Mouse (Mus musculus) embryonic facial prominence, embryonic 12.5 days (tissue): ENCODE data around the gene Gm49322. TPM values are rescaled to one million over a fixed set of nuclear protein-coding genes. Genes with fewer than 3 reads are reported as not detected.
A peak's percentile ranks its signal among the peaks of the same experiment; 100 is the strongest.
"Not testable (repeated sequence)": the region's sequence is repeated elsewhere in the genome, so short reads cannot be mapped to it uniquely, and the experiment has no call there.

Experiments
- ATAC-seq: fragments of 200-750 bp; cut with Nextera tagmentation; 2 replicates; pipeline ENCODE4 v1.8.0; 2017; ENCODE audit not compliant: insufficient number of reproducible peaks, insufficient read depth, low FRiP score, low TSS enrichment
- H3K27ac ChIP-seq: fragments of 300-500 bp; sonication (generic); 2 replicates; pipeline ENCODE4 v1.5.1; 2016; ENCODE audit warnings: mild to moderate bottlenecking
- H3K27me3 ChIP-seq: fragments of 300-500 bp; sonication (generic); 2 replicates; pipeline ENCODE4 v1.6.1; 2016; ENCODE audit warnings: mild to moderate bottlenecking, moderate library complexity
- H3K36me3 ChIP-seq: fragments of 300-500 bp; sonication (generic); 2 replicates; pipeline ENCODE4 v1.6.1; 2016; ENCODE audit warnings: mild to moderate bottlenecking
- H3K4me1 ChIP-seq: fragments of 300-500 bp; sonication (generic); 2 replicates; pipeline ENCODE4 v1.6.1; 2016
- H3K4me2 ChIP-seq: fragments of 300-500 bp; sonication (generic); replicated peaks from 2 replicates; pipeline ENCODE4 v1.6.1; 2016; ENCODE audit warnings: mild to moderate bottlenecking, moderate library complexity
- H3K4me3 ChIP-seq: fragments of 300-500 bp; sonication (generic); 2 replicates; pipeline ENCODE4 v1.5.1; 2016; ENCODE audit warnings: mild to moderate bottlenecking
- H3K9ac ChIP-seq: fragments of 300-500 bp; sonication (generic); 2 replicates; pipeline ENCODE4 v1.6.1; 2016; ENCODE audit warnings: mild to moderate bottlenecking, moderate library complexity
- H3K9me3 ChIP-seq: fragments of 300-500 bp; sonication (generic); 2 replicates; pipeline ENCODE4 v1.6.1; 2016; ENCODE audit warnings: mild to moderate bottlenecking, moderate library complexity
- WGBS: fragments of 180-500 bp; shearing (Covaris S2); methylation state at CpG from one replicate; pipeline ENCODE4 v1.1.7; 2016; 5-methylcytosine and 5-hydroxymethylcytosine counted together
- polyA plus RNA-seq: library from polyadenylated mRNA; unstranded; fragments of >200 nt; fragmentation: Nextera tagmentation; extraction: Ambion mirVana; gene quantifications from 2 replicates; pipeline ENCODE4 v1.2.1, GENCODE M21; 2016

Gene Gm49322
- 4.7 and 5.9 TPM in 2 replicates for polyA plus RNA-seq

GRCm38 (mm10) chr10:80605721-80606120 is at the start of gene Gm49322:
TSS of gene Gm49322 (plus strand) at chr10:80606021.
- peaks cover 41% of the 10 kb centered on the region for H3K36me3 ChIP-seq
- H3K4me1 ChIP-seq: peaks cover 10% of the 10 kb centered on the region
- not testable (repeated sequence) for H3K9me3 ChIP-seq, H3K27ac ChIP-seq, H3K9ac ChIP-seq, H3K27me3 ChIP-seq, H3K4me3 ChIP-seq, H3K4me2 ChIP-seq, ATAC-seq
- WGBS: 76% methylated on average over 2 of the region's 4 CpGs

GRCm38 (mm10) chr10:80557346-80557965 is 48.4 kb upstream of the Gm49322 start:
- ATAC-seq: no peak
- Histone ChIP-seq H3K4me3 (no peak overlapping the region), H3K9me3 (no peaks in the 10 kb centered on the region), H3K27ac (no peak overlapping the region), H3K4me1 (peaks cover 31% of the 10 kb centered on the region), H3K4me2 (no peak overlapping the region), H3K9ac (no peak overlapping the region), H3K27me3 (no peaks in the 10 kb centered on the region), H3K36me3 (no peaks in the 10 kb centered on the region)
- 34% methylated on average over 5 of the region's 5 CpGs for WGBS

GRCm38 (mm10) chr10:80559431-80559830 is 46.4 kb upstream of the Gm49322 start:
- no peak for ATAC-seq
- Histone ChIP-seq H3K9ac (no peak overlapping the region), H3K27me3 (no peaks in the 10 kb centered on the region), H3K27ac (no peak overlapping the region), H3K4me2 (no peak overlapping the region), H3K9me3 (no peaks in the 10 kb centered on the region), H3K36me3 (no peaks in the 10 kb centered on the region), H3K4me3 (no peak overlapping the region), H3K4me1 (peaks cover 35% of the 10 kb centered on the region)
- 90% methylated on average over 7 of the region's 7 CpGs for WGBS

GRCm38 (mm10) chr10:80560621-80561020 is 45.2 kb upstream of the Gm49322 start:
- H3K9ac ChIP-seq: peak overlapping the region; percentile 86
- no peaks in the 10 kb centered on the region for H3K9me3 ChIP-seq
- no peak for ATAC-seq
- peaks cover 35% of the 10 kb centered on the region for H3K4me1 ChIP-seq
- peak overlapping the region; percentile 90 for H3K4me2 ChIP-seq
- H3K36me3 ChIP-seq: no peaks in the 10 kb centered on the region
- no peaks in the 10 kb centered on the region for H3K27me3 ChIP-seq
- no peak overlapping the region for H3K27ac ChIP-seq
- WGBS: under 1% methylated on average over 13 of the region's 13 CpGs
- H3K4me3 ChIP-seq: peak overlapping the region; percentile 76

GRCm38 (mm10) chr10:80561116-80561944 is 44.5 kb upstream of the Gm49322 start, which contains the start of gene Rexo1:
TSS of gene Rexo1 (minus strand) at chr10:80561560.
- under 1% methylated on average over 72 of the region's 72 CpGs for WGBS
- peak; percentile 79 for ATAC-seq
- Histone ChIP-seq H3K27ac (peak within 1 kb of the TSS; percentile 88), H3K4me3 (peak within 1 kb of the TSS; percentile 76), H3K4me1 (peaks cover 35% of the 10 kb centered on the region), H3K36me3 (no peaks in the 10 kb centered on the region), H3K4me2 (peak within 1 kb of the TSS; percentile 90), H3K9ac (peak within 1 kb of the TSS; percentile 86), H3K27me3 (no peaks in the 10 kb centered on the region), H3K9me3 (no peaks in the 10 kb centered on the region)

- Histone ChIP-seq H3K36me3 (peaks cover 6% of the 10 kb centered on the region), H3K27me3 (no peaks in the 10 kb centered on the region), H3K4me1 (peaks cover 33% of the 10 kb centered on the region), H3K9ac (no peak overlapping the region), H3K9me3 (no peaks in the 10 kb centered on the region), H3K4me2 (0 out of 2 replicates have a peak overlapping the region, but pooled peaks have one; percentile 3), H3K4me3 (no peak overlapping the region), H3K27ac (no peak overlapping the region)
- 25% methylated on average over 17 of the region's 17 CpGs for WGBS
- ATAC-seq: no peak
These were observed 39.3 kb upstream of the Gm49322 start for GRCm38 (mm10) chr10:80566375-80567092.

GRCm38 (mm10) chr10:80568876-80569275 is 36.9 kb upstream of the Gm49322 start:
- WGBS: 95% methylated on average over 29 of the region's 29 CpGs
- Histone ChIP-seq H3K9ac (no peak overlapping the region; the same call in 1 of the 2 replicates), H3K4me2 (no peak overlapping the region), H3K4me3 (no peak overlapping the region), H3K36me3 (peaks cover 6% of the 10 kb centered on the region), H3K27ac (no peak overlapping the region), H3K27me3 (no peaks in the 10 kb centered on the region), H3K9me3 (no peaks in the 10 kb centered on the region), H3K4me1 (peaks cover 37% of the 10 kb centered on the region)
- no peak for ATAC-seq

GRCm38 (mm10) chr10:80569664-80570066 is 36.2 kb upstream of the Gm49322 start:
- peaks cover 6% of the 10 kb centered on the region for H3K36me3 ChIP-seq
- 0 out of 2 replicates have a peak overlapping the region, but pooled peaks have one; percentile 7 for H3K4me2 ChIP-seq
- no peak for ATAC-seq
- WGBS: 34% methylated on average over 10 of the region's 10 CpGs
- H3K27me3 ChIP-seq: no peaks in the 10 kb centered on the region
- no peak overlapping the region for H3K9ac ChIP-seq
- no peaks in the 10 kb centered on the region for H3K9me3 ChIP-seq
- H3K27ac ChIP-seq: no peak overlapping the region; the same call in 1 of the 2 replicates
- no peak overlapping the region for H3K4me3 ChIP-seq
- H3K4me1 ChIP-seq: peaks cover 43% of the 10 kb centered on the region

GRCm38 (mm10) chr10:80570419-80570818 is 35.4 kb upstream of the Gm49322 start:
- Histone ChIP-seq H3K4me3 (no peak overlapping the region), H3K36me3 (peaks cover 6% of the 10 kb centered on the region), H3K4me2 (peak overlapping the region; percentile 43), H3K4me1 (peaks cover 45% of the 10 kb centered on the region), H3K27ac (no peak overlapping the region), H3K9me3 (no peaks in the 10 kb centered on the region), H3K27me3 (no peaks in the 10 kb centered on the region), H3K9ac (0 out of 2 replicates have a peak overlapping the region, but pooled peaks have one; percentile 56)
- 88% methylated on average over 10 of the region's 10 CpGs for WGBS
- ATAC-seq: no peak

GRCm38 (mm10) chr10:80570871-80571836 is 34.7 kb upstream of the Gm49322 start:
- peak overlapping the region; percentile 46; the same call in 1 of the 2 replicates for H3K27ac ChIP-seq
- peak overlapping the region; percentile 56 for H3K9ac ChIP-seq
- 21% methylated on average over 30 of the region's 30 CpGs for WGBS
- no peaks in the 10 kb centered on the region for H3K9me3 ChIP-seq
- no peaks in the 10 kb centered on the region for H3K27me3 ChIP-seq
- peaks cover 6% of the 10 kb centered on the region for H3K36me3 ChIP-seq
- H3K4me1 ChIP-seq: peaks cover 52% of the 10 kb centered on the region
- ATAC-seq: 0 out of 2 replicates have a peak, but pooled peaks have one; percentile 6
- peak overlapping the region; percentile 43 for H3K4me2 ChIP-seq
- H3K4me3 ChIP-seq: peak overlapping the region; percentile 19; the same call in 1 of the 2 replicates
